Mouse (Mus musculus) spleen, adult 2 months (tissue): ENCODE data around the gene Igsf3. TPM values are rescaled to one million over a fixed set of nuclear protein-coding genes. Genes with fewer than 3 reads are reported as not detected.

Experiments used
- DNase-seq, 2 experiments: peaks; one replicate each; pipeline versions ENCODE4 v3.0.0 to v3.0.0-alpha.2; 2012 to 2021; ENCODE audit warnings: low spot score in 2 of 2, low read depth in 1 of 2
- H3K27ac ChIP-seq: fragments of 200-500 bp; 2 replicates; pipeline ENCODE4 v1.5.1; 2012; ENCODE audit warnings: low read length, inconsistent platforms; ENCODE audit not compliant: insufficient read depth
- H3K27me3 ChIP-seq: fragments of 200-500 bp; 2 replicates; pipeline ENCODE4 v1.6.1; 2012; ENCODE audit warnings: mild to moderate bottlenecking, moderate library complexity, low read length, inconsistent platforms; ENCODE audit not compliant: control insufficient read depth, insufficient read depth
- H3K36me3 ChIP-seq: fragments of 200-500 bp; 2 replicates; pipeline ENCODE4 v1.6.1; 2012; ENCODE audit warnings: mild to moderate bottlenecking, low read length, inconsistent platforms; ENCODE audit not compliant: control insufficient read depth, insufficient read depth
- H3K4me1 ChIP-seq: fragments of 200-500 bp; 2 replicates; pipeline ENCODE4 v1.6.1; 2011; ENCODE audit warnings: inconsistent platforms; ENCODE audit not compliant: control insufficient read depth, insufficient read depth, insufficient read length
- H3K4me3 ChIP-seq: fragments of 200-500 bp; 2 replicates; pipeline ENCODE4 v1.5.1; 2011; ENCODE audit warnings: mild to moderate bottlenecking, inconsistent platforms; ENCODE audit not compliant: insufficient read depth, insufficient read length; ENCODE audit errors: extremely low read depth
- CTCF ChIP-seq: fragments of 200-500 bp; IDR thresholded peaks from 2 replicates; pipeline ENCODE4 v1.5.1; 2011; ENCODE audit warnings: mild to moderate bottlenecking, inconsistent platforms; ENCODE audit not compliant: insufficient read depth, insufficient read length, insufficient replicate concordance; ENCODE audit errors: extremely low read depth
- POLR2A ChIP-seq: fragments of 200-500 bp; IDR thresholded peaks from 2 replicates; pipeline ENCODE4 v1.6.1; 2011; ENCODE audit warnings: low read depth, low read length, inconsistent platforms
- WGBS: fragments of 180-500 bp; shearing (Covaris S2); methylation state at CpG from one replicate; pipeline ENCODE4 v1.1.7; 2018; 5-methylcytosine and 5-hydroxymethylcytosine counted together
- polyA plus RNA-seq: library from polyadenylated mRNA; depleted of rRNA; stranded (reverse); fragments of >200 nt; gene quantifications from 2 replicates; pipeline ENCODE4 v1.2.3, GENCODE M21; 2012

Gene Igsf3
- polyA plus RNA-seq, 1 experiment, result 1.4 TPM

DNA sequence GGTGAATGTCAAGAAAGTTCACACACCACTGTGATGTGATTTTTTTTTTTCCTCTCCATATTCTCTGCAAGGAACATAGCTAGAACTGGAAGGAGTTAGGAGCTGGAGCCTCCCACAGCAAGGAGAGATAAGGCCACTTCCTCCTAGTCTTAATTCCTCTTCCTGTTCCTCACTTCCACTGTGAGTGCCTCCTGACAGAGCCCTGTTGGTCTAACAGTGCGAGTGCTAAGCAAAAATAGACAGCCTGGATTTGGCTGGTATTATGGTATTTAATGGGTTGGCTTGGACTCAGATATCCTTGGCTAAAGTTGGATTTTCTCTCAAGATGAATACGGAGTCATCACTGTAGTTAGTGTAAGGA is 53.9 kb downstream of the Igsf3 start:
- no peak for DNase-seq
- no peak overlapping the region for H3K27ac ChIP-seq
- no peaks in the 10 kb centered on the region for H3K36me3 ChIP-seq
- WGBS, result 72% methylated on average over 2 of the region's 2 CpGs
- TF ChIP-seq CTCF (no peak), POLR2A (no peak)
- no peaks in the 10 kb centered on the region; the same call in 1 of the 2 replicates for H3K4me1 ChIP-seq
- H3K4me3 ChIP-seq, result no peak overlapping the region
- no peaks in the 10 kb centered on the region for H3K27me3 ChIP-seq

DNA sequence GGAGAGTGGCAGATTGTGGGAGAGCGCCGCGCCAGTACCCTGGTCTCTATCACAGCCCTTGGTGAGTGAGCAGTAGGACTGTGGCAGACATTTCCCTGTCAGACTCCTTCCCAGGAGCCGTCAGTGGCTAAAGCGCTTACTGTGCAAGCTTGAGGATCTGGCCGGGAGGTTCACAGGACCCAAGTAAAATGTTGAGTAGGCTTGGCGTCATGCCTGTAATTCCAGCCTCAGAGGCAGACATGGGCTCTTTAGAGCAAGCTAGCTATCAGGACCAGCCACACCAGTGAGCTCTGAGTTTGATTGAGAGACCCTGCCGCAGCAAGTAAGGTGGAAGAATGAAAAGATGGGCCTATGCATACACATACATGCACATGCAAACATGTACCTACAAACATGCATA is 58.8 kb downstream of the Igsf3 start:
- 92% methylated on average over 8 of the region's 8 CpGs for WGBS
- Histone ChIP-seq H3K27ac (no peak overlapping the region), H3K27me3 (no peaks in the 10 kb centered on the region), H3K4me3 (no peak overlapping the region), H3K4me1 (no peaks in the 10 kb centered on the region), H3K36me3 (no peaks in the 10 kb centered on the region)
- no peak for TF ChIP-seq POLR2A
- no peak for TF ChIP-seq CTCF
- DNase-seq, result no peak

DNA sequence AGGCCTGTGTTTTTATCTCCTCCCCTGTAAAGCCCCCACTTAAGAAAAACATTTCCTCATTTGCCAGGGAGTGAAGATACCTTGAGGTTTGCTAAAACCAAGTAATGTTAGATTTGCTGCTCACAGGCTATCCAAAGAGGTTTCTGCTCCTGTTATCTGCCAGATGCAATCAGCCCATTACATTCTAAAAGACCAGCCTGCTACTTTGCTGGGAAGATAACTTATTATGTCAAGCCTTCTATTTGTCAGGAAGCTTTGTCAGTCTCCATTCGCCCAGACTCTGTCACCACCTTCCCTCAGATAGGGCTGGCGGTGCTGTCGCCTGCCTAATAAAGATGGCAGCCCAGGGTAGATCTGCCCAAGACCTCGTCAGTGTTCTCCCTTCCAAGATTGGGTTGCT is 59.6 kb downstream of the Igsf3 start:
- no peak for TF ChIP-seq POLR2A
- no peak for TF ChIP-seq CTCF
- Histone ChIP-seq H3K4me1 (no peaks in the 10 kb centered on the region), H3K4me3 (no peak overlapping the region), H3K27me3 (no peaks in the 10 kb centered on the region), H3K27ac (no peak overlapping the region), H3K36me3 (no peaks in the 10 kb centered on the region)
- WGBS, result 73% methylated on average over 4 of the region's 4 CpGs
- DNase-seq, result no peak

DNA sequence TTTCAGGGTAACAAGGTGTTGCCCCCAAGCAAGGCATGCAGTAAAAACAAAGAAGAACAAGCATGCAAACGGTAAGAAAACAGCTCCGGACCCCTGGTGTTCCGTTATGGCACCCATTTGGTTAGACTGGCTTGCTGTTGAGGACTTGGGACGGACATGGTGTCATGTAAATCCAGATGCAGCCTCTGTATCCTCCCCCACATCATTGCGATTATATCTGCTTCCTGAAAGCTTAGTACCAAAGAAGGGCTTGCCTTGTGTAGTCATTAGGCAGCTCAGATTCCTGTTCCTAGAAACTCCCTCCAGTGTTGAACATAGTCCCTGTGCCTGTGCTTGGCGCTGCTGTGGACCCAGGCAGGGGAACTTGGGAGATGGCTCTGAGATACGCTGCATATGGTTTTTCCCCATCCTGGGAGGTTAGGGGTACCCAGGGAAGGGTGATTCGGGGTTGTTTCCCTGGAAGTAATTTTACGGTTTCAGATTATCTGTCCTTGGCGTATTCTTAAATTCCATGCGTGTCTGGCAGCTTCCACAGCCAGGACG is 60.2 kb downstream of the Igsf3 start:
- H3K4me3 ChIP-seq, result no peak overlapping the region
- H3K4me1 ChIP-seq, result no peaks in the 10 kb centered on the region
- 84% methylated on average over 12 of the region's 12 CpGs for WGBS
- H3K36me3 ChIP-seq, result no peaks in the 10 kb centered on the region
- DNase-seq, result no peak
- no peaks in the 10 kb centered on the region for H3K27me3 ChIP-seq
- no peak overlapping the region for H3K27ac ChIP-seq
- TF ChIP-seq CTCF (no peak), POLR2A (no peak)

DNA sequence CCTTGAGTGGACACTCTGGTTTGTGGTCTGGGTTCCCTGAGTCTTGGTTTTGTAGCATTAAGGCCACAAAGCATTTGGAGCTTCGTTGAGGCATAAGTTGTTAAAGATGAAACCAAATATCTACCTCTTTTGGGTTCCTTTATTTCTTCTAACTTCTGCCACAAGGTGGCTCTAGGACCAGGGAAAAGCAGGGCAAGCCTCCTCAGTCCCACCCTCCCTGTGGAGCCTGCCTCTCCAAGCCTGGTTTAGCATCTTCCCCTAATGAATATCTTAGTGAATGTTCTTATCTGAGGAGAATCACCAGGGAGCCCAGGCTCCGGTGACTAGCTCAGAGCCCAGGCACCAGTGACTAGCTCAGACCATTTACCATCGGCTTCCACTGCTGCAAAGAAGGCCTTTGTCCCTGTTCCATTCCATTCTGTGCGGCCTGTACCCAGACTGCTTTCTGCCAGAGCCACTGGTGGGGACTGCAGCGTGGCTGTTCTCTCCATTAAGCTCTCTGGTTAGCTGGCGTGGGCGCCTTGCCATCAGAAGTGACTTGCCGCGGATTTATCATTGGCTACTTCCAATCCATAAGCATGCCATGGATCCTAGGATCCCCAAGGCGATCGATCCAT is 66.5 kb downstream of the Igsf3 start:
- Histone ChIP-seq H3K4me1 (no peaks in the 10 kb centered on the region), H3K27me3 (no peaks in the 10 kb centered on the region), H3K36me3 (no peaks in the 10 kb centered on the region), H3K27ac (no peak overlapping the region), H3K4me3 (no peak overlapping the region)
- no peak for DNase-seq
- no peak for TF ChIP-seq POLR2A
- no peak for TF ChIP-seq CTCF
- WGBS, result 83% methylated on average over 11 of the region's 11 CpGs

DNA sequence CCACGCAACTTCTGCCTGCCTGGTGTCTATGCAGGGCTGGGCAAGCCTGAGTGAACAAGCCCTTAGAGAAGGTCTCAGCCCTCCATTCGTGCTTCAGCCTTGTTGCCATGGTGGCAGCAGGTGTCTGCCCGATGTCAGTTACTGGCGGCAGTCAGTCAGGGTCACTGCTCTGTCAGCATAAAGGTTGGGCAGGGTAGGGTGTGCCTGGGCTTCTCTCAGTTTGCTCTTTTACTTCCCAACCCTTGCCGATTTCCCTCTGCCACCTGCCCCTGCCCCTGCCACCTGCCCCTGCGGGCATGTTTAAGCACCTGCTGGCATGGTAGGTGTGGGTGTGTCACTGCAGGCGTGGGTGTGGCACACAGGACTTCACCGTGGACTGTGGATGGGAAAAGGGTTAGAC is 67.6 kb downstream of the Igsf3 start:
- Histone ChIP-seq H3K27ac (no peak overlapping the region), H3K36me3 (no peaks in the 10 kb centered on the region), H3K4me3 (no peak overlapping the region), H3K27me3 (no peaks in the 10 kb centered on the region), H3K4me1 (no peaks in the 10 kb centered on the region)
- TF ChIP-seq CTCF (no peak), POLR2A (no peak)
- DNase-seq, result no peak
- WGBS, result 86% methylated on average over 8 of the region's 8 CpGs

DNA sequence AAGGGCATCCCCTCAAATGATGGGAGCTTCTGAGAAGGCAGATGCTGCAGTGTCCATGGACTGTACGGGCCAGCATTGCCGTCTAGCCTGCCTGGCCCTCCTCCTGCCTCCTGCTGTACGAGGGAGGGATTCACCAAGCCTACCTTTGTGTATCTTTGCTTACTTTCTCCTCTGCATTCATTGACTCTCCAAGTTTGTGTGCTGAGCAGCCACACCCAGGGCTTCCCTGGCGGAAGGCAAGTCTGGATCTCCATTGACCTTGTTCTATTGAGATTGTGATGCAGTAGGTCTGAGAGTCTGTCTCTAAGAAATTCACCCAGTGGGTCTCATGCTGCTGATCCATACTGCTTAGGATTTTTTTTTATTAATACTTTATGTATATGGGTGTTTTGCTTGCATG is 70.4 kb downstream of the Igsf3 start:
- H3K4me3 ChIP-seq, result no peak overlapping the region
- no peak overlapping the region for H3K27ac ChIP-seq
- no peaks in the 10 kb centered on the region for H3K36me3 ChIP-seq
- DNase-seq, result no peak
- H3K4me1 ChIP-seq, result no peaks in the 10 kb centered on the region
- WGBS, result 92% methylated on average over 4 of the region's 4 CpGs
- no peaks in the 10 kb centered on the region for H3K27me3 ChIP-seq
- TF ChIP-seq CTCF (no peak), POLR2A (no peak)
